Mouse (Mus musculus) layer of hippocampus, postnatal 10 days (tissue): ENCODE measurements around the gene Ugt1a6b. TPM values are rescaled to one million over a fixed set of nuclear protein-coding genes. Genes with fewer than 3 reads are reported as not detected.
"Not testable (repeated sequence)": the region's sequence is repeated elsewhere in the genome, so short reads cannot be mapped to it uniquely, and the experiment has no call there.

Source experiments
- DNase-seq, 2 experiments: peaks; one replicate each; pipeline ENCODE4 v3.0.0; 2021; ENCODE audit warnings: low spot score in 2 of 2
- long read RNA-seq: library from polyadenylated mRNA; stranded (forward); transcript quantifications from one replicate; pipeline ENCODE4 v2.0.0, GENCODE M21; 2023
- total RNA-seq, 2 experiments: library from RNA; stranded (reverse); gene quantifications; 2 replicates each; pipeline ENCODE4 v1.2.3; 2021

Gene Ugt1a6b
- total RNA-seq, result under 1 TPM in 1 of 2 experiments, not detected in 1; 0.42 TPM
- long read RNA-seq, result 0 reads

DNA sequence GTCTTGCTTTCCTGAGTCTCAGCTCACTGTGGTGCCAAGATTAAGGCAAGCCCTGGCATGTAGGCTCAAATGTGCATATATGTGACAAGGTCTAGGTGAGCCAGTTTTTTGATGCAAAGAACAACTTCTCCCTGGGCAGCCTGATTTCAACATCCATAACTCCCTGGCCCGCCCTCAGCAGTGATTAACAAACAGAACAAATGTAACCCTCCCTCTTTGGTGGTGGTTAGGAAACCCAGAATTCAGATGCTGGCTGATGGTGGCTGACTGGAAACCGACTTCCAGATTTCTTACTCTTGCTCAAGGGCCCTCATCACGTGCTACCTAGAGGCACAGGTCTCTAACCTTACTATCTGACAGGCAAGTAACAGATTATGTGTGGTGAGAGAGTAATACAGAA is at the start of gene Ugt1a6b:
TSS of gene Ugt1a6b (plus strand) at position 234 of the 400 bp plus-strand sequence.
- not testable (repeated sequence) for DNase-seq

DNA sequence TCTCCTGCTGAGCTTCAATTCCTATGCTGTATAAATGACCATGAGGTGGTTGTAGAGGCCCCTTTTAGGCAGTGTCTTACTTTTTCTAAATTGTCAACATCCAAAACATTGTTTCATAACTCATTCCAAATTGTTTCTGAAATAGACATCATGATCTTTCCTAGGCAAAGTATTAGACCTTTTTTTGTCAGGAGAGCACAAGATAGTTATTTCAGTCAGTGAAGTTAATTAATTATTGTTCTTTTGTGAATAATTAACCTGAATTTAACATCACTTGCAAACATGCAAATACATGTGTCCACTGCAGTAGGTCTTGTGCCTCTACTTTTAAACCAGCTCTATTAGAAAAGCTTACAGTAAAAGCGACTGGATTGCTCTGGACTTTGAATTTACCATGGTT is 48.0 kb upstream of the Ugt1a6b start, which contains the start of gene Ugt1a10:
TSS of gene Ugt1a10 (plus strand) at position 301 of the 400 bp plus-strand sequence.
- no peak for DNase-seq

DNA sequence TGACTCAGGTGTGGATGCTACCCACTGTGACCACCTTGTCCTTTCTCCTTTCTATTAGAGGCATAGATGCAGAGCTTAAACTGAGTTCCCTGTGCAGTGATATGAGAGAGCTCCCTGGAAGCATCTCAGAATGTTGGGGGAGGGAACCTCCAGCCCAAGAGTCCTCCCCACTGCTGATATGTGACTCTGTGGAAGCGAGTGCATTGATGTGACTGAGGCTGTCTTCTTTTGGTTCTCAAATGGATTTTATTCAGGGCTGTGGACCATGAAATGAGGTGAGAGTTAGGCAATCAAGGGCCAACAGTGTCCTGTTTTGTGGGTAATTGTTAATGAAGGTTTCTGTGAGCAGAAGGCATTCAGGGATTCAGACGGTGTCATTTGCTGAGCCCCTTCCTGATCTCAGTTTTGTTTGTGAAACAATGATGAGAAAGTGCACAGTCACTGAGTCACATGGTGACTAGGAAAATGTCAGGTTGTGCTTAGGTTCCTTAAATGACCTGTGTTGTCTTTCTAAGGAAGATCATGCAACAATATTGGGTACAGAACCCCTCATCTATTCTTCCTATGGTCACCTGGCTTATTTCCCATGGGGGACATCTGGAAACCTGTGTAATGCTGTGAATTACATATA is 36.5 kb upstream of the Ugt1a6b start:
- DNase-seq, result not testable (repeated sequence)

DNA sequence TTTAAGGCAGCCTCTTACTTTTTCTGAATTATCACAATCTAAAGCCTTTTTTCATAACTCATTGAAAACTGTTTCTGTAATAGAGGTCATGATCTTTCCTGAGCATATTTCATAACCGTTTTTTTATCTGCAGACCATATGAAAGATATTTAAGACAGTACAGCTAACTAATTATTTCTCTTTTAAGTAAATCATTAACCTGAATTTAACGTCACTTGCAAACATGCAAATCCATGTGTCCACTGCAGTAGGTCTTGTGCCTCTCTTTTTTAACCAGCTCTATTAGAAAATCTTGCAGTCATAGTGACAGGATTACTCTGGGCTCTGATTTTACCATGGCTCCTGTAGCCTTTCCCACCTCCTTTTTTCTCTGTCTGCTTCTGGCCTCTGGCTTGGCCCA is 32.6 kb upstream of the Ugt1a6b start, which contains the start of gene Ugt1a9:
TSS of gene Ugt1a9 (plus strand) at position 306 of the 400 bp plus-strand sequence.
- no peak for DNase-seq

DNA sequence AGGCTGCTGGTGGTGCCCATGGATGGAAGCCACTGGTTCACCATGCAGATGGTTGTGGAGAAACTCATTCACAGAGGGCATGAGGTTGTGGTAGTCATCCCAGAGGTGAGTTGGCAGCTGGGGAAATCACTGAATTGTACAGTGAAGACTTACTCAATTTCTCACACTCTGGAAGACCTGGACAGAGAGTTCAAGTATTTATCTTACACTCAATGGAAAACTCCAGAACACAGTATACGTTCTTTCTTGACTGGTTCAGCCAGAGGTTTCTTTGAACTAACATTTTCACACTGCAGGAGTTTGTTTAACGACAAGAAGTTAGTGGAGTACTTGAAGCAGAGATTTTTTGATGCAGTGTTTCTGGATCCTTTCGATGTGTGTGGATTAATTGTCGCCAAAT is 32.1 kb upstream of the Ugt1a6b start:
- no peak for DNase-seq

DNA sequence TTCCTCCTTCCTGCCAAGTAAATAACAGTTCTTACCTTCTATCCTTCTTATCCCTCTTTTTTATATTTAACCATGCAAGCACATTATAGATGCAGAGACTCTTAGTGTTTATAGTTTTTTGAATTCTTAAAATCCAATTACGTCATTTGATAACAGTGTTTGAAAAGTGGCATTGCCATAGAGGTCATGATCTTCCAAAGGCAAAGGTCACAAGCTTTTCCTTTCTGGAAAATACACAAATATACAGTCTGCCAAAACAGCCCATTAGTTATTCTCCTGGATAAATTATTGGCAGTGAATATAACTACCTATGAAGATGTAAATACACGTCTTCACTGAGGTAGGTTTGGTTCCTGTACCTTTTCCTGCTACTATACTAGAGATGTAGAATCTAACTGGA is 28.6 kb upstream of the Ugt1a6b start:
- no peak for DNase-seq

DNA sequence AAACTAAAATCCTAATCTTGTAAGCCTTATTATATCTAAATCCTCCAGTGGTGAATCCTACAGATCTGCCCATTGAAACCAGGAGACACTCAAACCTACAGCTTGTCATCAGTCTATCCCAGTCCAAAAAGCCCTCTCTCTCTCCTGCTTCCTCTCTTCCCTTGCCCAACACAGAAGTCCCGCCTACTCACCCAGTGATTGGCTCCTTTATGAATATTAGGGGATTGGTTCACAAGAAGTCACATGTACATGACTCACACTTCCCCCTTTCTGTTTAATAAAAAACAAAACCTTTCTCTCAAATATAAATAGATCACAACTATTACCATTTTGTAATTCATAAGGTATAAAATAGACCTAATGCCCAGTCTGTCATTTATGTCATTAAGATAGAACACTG is 25.9 kb upstream of the Ugt1a6b start:
- DNase-seq, result no peak

DNA sequence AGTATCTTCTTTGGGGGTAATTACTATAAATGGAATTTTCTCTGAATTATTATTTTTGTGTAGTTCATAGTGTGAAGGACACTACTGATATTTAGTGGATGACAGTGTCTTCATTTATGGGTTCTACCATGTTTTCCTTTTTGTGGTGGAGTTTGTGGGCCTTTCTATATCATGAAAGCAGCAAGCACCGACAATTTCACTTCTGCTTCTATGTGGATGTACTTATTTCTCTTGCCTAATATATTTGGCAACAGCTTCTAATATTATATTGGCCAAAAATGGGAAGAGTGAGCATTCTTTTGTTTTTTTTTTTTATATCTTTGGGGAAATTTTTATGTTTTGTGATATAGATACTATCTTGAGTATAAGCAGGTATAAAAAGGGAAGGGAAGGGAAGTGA is 21.4 kb upstream of the Ugt1a6b start:
- no peak for DNase-seq

DNA sequence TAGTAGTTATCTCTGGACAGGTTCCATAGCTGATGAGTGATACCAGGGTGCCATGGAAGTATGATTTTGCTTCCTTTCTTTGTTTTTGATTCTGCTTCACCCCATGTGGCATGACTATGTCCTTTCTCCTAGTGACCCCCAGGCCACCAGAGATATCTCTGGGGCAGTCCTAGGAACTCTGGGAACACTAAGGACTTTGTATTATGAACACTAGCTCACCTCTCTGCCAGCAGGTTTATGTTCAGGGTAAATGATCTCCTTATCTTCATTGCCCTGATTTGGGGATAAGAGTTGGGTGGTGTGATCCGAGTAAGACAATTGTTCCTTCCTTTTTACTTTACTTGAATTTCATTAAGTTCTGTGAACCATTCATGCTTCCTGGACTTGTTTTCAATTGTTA is 16.9 kb upstream of the Ugt1a6b start:
- no peak for DNase-seq

DNA sequence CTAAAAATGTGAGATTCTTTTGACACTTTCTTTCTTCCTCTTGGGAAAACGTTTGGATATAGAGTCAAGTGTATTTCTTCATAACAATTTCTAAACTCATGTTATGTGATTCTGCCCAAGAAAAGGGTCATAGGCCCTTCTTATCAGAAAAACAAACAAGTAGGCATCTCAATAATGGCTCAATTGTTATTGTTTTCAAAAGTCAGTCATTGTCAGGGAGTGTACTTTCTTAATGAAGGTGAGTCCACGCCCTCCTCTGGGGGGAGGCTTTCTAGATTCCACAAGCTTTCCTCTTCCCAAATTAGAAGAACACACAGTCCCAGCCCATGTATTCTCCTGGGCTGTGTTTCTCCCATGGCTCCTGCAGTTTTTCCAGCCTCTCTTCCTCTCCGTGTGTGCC is 15.5 kb upstream of the Ugt1a6b start, which contains the start of gene Ugt1a8:
TSS of gene Ugt1a8 (plus strand) at position 301 of the 400 bp plus-strand sequence.
- no peak for DNase-seq

DNA sequence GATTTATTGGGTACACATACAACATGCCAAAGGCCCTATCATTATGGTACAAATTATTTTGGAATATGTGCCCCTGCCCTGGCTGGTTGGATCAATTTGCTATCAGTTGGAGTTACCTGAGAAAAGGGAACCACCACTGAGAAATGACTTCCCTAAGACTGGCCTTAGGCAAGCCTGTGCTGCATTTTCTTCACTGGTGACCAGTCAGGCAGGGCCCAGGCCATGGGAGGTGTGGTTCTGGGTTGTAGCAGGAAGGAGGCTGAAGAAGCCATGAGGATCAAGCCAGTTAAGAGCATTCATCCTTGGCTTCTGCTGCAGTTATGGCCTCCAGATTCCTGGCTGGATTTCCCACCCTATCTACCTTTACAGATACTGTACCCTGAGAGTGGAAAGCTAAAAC is 10.7 kb upstream of the Ugt1a6b start:
- no peak for DNase-seq

DNA sequence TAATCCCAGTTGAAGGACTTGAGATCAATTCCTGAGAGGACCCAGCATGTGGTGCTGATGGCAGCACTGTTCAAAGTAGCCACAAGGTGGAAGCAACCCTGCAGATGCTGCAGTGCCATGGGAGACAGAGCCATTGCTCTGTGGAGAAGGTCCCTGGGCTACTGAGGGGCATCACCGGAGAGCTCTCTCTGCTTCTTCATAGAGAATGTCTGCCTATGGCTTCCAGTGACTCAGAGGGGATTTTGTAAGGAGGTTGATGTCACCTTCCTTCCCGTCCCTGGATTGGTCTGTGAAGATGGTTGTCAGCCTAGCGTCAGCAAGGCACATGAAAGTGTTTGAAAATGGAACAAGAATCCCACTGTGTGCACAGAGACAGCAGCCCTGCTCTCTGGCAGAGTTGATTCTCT is 8.8 kb upstream of the Ugt1a6b start:
- DNase-seq, result peak in 1 of 2 experiments; percentile 16

DNA sequence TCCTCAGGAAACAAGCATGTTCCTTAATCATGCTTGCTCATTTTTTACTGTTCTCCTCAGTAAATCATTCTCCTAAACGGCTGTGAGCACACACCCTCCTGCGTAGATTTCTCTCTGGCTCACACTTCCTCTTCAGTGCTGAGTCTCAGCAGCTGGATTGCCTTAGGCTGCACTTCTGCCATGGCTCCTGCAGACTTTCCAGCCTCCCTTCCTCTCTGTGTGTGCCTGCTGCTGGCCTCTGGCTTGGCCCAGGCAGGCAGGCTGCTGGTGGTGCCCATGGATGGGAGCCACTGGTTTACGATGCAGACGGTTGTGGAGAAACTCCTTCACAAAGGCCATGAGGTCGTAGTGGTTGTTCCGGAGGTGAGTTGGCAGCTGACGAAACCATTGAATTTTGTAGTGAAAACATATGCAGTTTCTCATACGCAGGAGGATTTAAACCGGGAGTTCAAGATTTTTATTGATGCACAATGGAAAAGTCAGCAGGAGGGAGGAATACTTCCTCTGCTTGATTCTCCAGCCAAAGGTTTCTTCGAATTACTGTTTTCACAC is 8.0 kb upstream of the Ugt1a6b start, which contains the start of gene Ugt1a7c:
TSS of gene Ugt1a7c (plus strand) at position 122 of the 552 bp plus-strand sequence.
- DNase-seq, result no peak

DNA sequence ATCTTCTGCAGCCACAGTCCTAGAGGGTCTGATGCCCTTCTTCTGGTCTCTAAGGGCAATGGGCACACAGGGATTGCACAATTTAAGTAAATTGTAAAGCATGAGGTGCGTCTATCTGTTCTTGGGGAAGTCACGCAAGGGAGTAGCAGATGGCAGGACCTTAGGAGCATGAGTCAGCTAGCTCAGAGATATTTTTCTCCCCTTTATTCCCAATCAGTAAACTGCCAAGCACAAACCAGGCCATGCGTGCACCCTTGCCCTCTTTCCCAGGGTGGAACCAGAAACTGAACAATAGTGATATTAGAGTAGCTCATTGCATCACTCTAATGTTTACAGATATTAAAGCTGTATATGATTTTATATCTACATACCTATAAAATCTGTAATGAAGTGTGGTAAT is 4.5 kb upstream of the Ugt1a6b start:
- DNase-seq, result not testable (repeated sequence)

DNA sequence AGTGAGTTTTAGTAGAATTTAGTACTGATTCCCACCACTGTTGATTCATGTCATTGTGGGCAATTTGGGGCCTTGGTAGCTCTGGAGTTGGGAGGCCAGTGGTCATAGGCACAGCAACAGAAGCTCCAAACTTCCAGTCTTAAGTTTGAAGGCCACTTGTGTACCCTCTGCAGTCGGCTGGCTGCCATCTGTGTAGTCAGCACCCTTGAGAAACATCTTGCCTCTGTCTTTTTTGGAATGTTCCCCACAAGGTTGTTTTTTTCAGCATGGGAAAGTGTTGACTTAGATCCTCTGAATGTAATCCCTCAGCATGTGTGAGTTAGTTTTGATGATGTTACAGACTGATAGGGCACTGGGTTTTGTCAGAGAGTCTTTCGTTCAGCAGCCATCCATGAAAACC is 3.4 kb upstream of the Ugt1a6b start:
- not testable (repeated sequence) for DNase-seq

DNA sequence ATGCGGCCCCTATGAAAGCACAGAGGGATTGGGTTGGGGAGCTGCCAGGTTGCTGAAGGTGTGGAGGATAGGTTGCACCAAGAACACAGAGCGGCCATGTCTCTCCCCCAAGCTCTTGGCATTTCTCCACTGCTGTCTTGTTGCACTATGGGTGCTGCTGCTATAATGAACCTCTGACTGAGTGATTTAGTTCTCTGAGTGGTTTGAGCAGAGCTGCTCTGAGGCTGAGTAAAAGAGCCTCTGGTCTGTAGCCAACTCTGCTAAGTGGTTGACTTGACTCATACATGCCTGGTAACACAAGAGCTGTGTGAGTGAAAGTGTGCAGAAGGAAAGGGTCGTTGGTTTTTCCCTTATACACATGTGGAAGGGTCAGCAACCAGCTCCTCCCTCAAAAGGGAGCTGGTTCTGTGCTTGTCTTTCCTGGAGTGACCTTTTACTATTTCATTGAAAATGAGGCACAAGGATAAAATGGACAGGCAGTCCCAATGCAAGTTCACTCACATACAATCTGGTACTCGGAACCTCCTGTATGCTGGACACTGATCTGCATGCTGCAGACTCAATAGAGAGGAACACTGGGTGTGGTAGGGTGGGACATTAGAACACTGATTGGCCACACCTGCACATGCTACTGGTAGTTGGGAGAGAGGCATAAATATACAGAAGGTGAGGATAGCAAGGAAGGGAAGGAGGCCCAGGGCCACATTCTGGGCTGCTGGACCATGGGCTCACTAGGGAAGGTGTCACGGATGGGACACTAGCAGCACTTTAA is 831 bp downstream of the Ugt1a6b start:
- not testable (repeated sequence) for DNase-seq

DNA sequence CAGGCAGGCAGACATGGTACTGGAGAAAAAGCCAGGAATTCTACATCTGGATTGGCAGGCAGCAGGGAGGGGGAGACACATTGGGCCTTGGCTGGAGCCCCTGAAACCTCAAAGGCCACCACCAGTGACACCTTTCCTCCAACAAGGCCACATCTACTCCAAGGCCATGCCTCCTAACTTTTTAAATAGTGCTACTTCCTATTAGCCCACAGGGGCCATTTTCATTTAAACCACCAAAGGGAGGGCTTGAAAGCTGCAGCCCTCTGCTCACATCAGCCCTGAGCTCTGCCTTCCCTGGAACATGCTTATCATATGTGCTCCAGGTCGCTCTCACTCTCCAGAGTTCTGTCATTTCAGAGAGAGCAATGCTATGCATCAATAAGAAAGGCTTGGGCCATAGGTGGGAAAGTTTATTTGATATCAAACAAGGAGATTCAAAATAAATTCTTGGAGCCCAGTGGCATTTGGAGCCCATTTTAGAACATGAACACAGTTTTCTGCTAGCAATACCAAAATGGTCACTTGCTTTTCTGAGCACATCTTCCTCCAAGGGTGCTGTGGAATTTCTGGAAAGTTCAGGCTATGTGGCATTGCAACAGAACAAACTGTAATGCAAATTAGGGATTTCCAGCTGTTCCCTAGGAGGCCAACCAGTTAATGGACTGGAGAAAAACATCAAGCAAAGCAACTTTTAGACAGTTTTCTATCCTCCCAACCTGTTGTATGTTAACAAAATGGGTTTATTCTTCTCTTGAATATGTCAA is 1.8 kb downstream of the Ugt1a6b start:
- no peak for DNase-seq

DNA sequence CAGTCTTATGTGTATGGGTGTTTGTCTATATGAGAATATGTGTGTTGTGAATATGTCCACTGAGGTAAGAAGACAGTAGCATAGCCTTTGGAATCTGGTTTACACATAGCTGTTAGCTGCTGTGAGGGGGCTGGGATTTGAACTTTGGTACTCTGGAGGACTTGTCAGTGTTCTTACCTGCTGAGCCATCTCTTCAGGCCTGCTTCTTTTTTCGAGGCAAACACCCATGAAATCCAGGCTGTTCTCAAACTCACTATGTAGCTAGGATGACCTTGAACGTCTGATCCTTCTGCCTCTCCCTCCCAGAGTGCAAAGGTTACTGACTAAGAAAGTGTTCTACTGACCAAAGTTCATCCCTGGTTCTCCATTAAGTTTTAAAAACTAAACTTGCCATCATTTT is 2.6 kb downstream of the Ugt1a6b start:
- no peak for DNase-seq

DNA sequence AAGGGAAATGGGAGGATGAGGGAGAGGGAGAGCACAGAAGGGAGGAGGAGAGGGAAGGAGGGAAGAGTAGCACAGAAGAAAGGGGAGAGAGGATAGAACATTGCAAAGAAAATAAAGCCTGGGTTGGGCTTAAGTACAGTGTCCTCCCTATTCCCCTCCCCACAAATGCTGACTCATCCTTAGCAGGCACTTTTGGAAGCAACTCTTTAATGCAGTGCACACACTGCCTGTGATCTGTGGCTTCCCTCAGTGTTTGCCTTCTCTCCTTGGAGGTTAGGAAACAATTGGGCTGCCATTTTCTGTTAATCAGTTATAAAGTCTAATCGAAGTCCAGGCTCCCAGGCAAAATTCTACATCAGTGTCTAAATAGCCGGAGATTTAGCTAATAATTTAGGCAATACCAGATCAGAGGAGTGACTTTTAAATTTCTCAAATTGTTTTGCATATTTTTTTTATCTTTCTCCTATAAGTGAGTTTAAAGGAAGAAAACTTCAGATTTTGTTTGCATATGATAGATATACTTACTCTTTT is 6.0 kb downstream of the Ugt1a6b start:
- not testable (repeated sequence) for DNase-seq

DNA sequence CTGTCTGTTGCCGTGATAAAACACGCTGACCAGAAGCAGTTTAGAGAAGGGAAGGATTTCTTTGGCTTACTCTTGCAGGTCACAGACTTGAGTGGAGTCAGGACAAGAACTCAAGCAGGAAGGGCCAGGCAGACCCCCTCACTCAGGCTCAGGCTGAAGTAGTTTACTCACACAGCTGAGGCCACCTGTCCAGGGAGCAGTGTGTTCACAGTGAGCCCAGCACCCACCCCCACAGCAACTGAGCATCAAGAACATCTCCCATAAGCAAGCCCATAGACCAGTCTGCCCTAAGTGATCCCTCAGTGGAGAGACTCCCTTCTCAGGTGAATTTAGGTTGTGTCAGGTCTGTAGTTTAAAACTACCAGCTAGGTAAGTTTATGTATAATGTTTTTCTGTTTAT is 6.6 kb downstream of the Ugt1a6b start:
- not testable (repeated sequence) for DNase-seq

DNA sequence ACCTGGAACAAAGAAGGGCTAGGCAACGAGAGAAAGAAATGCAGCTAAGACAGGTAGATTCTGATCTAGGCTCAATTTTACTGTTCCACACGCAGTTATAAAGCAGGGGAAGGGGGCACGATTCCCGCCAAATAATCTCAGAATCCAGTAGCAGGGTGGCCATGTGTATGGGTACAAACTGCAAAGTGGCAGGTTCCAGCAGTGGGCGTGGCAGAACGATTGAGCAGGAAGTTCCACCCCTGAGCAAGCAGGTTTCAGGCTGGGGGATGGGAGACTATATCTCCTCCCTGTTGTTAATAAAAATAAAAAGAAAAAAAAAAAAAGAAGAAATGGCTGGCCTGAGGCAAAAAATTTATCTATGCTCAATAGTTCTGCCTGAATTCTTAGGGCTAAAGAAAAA is 9.7 kb downstream of the Ugt1a6b start:
- not testable (repeated sequence) for DNase-seq
